Mouse (Mus musculus) liver, embryonic 14.5 days (tissue): ENCODE data around the gene Taok2.

Source experiments
- CTCF ChIP-seq: IDR thresholded peaks from 2 replicates; pipeline ENCODE4 v1.5.1; 2016; ENCODE audit warnings: antibody characterized with exemption, low read depth, control low read depth
- EP300 ChIP-seq: IDR thresholded peaks from 2 replicates; pipeline ENCODE4 v1.6.1; 2016; ENCODE audit warnings: antibody characterized with exemption, low read depth

GRCm38 (mm10) chr7:126832036-126832598, 52.4 kb downstream of the Taok2 start:
- TF ChIP-seq CTCF (peak; percentile 93), EP300 (no peak)
